Mouse (Mus musculus) urinary bladder, adult 2 months (tissue): ENCODE data around the gene Jakmip3. TPM values are rescaled to one million over a fixed set of nuclear protein-coding genes. Genes with fewer than 3 reads are reported as not detected.

ENCODE experiments used
- DNase-seq: peaks from one replicate; pipeline ENCODE4 v3.0.0; 2022; ENCODE audit warnings: low spot score
- polyA plus RNA-seq: library from polyadenylated mRNA; depleted of rRNA; stranded (reverse); fragments of >200 nt; gene quantifications from 2 replicates; pipeline ENCODE4 v1.2.3, GENCODE M21; 2012

Jakmip3 gene
- polyA plus RNA-seq, 1 experiment: 0.94 TPM

DNA sequence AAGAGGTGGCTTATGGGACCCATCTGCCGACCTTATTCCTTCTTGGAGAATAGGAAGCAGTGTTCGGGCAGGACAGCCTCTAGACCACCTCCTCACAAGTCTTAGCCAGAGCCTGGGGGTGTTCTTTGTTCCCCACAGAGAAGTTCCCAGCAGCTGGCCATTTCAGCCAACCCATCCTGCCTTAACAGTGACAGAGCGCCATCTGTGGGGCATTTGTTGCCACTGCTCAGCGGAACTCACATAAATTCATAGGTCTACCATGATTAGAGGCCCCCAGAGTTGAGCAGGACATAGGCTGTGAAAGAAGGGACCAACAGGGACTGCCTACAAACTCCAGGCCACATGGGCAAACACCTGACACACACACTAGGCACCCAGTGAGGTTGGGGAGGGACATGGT lies 122.9 kb downstream of the Jakmip3 start:
- DNase-seq: no peak

DNA sequence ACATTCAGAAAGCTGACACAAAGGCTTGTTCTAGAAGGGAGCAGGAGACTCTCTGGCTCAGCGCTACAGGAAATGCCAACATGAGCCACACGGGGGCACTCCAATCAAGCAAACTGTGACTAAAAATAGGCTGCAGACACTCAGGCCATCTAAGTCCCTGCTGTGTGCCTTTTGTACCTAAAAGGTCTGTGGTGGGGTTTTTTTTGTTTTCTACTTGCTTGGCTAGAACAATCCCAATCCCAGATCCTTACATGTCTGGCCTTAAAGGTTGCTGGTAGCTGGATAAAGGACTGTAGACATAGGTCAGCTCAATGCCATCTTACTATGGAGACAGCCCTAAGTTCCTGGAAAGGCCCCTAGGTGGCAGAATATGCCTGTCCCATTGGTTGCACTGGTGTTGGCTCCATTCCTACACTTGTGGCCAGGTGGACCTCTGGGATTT lies 127.7 kb downstream of the Jakmip3 start:
- no peak for DNase-seq

DNA sequence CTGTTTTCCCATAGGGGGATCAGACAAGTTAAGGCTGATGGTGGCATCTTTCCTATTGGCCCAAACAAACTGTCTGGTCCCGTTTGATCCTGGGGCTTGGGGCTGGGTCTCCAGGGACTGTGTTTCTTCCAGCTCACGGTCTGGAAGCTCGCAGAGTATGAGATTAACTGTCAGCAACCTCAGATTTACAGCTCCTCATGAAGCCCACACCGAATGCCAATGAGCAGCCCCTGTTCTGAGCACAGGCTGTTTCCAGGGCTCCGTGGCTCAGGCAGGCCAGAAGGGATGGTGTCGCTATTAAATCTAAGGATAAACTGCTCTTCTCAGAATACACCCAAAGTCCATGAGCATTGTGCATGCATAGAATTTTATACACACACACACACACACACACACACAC lies 133.7 kb downstream of the Jakmip3 start:
- no peak for DNase-seq

GRCm38 (mm10) chr7:139075054-139075794 lies 134.7 kb downstream of the Jakmip3 start:
- no peak for DNase-seq

GRCm38 (mm10) chr7:139077283-139077682 lies 136.8 kb downstream of the Jakmip3 start:
- no peak for DNase-seq

DNA sequence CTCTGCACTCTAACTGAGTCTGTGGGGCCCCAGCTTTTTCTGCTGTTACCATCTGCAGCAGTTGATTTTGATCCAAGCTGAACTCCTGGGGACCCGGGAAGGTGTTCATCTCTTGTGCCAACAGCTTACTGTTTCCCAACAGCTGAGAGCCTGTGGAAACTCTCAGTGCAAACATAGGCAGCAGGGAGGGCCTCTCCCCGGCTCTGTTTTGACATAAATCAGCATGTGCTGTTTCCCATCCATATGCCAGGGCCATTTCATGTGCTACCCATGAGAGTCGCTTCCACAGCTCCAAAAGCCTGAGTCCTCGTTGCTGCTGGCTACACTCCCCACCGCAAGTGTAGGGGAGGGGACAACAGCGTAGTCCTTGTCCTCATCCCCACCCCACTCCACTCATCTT lies 137.7 kb downstream of the Jakmip3 start:
- DNase-seq: no peak

DNA sequence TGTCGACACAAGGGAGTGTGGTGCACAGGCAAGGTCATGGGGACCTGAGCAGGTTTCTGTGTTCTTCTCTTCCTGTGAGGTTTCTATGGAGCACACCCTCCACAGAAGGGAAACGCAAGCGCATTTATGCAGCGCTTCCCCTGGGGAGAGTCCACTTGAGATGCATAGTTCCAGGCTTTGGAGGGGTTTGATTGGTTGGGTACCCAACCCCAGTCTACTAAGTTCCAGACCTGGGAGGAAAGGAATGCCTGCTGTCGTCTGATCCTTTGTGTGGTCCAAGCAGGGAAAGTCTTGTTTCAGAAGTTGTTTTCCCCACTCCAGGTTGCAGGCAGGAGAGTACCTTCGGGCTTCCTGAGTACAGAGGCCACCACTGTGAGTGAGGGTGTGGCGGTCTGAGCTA lies 138.6 kb downstream of the Jakmip3 start:
- DNase-seq: no peak

DNA sequence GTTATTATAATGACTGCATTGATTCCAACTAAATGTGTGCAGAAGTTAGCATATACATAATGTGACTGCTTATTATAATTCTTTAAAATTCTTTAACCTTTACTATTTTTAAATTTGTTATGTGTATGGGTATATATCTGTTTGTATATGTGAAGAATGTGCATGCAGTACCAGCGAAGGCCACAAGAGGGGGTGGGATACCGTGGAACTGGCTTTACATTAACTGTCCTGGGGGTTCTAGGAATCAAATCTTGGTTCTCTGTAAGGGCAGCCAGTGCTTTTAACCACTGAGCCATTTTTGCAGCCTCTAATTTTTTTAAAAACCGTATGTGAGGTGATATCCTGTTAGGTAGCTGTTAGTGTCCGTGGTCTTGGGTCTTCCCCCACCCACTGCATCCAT lies 140.2 kb downstream of the Jakmip3 start:
- no peak for DNase-seq

- no peak for DNase-seq
Observed at GRCm38 (mm10) chr7:139081158-139081557, 140.6 kb downstream of the Jakmip3 start.

DNA sequence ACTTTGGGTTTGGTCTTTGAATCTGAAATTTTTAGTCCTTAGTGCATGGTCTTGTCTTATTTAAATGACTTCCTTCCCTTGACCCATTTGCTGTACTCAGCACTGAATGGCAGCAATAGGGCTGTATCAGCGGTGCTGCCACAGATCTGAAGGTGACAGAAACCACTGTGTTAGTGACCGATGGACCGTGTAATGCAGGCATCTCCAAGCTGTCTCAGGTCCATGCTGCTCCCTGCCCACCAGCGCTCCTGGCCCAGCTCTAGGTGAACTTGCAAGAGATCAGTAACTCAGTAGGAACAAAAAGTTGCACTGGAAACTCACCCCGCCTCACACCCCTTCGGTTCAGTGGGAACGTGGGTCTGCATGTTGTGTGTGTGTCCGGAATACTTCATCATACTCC lies 141.8 kb downstream of the Jakmip3 start:
- DNase-seq: no peak

DNA sequence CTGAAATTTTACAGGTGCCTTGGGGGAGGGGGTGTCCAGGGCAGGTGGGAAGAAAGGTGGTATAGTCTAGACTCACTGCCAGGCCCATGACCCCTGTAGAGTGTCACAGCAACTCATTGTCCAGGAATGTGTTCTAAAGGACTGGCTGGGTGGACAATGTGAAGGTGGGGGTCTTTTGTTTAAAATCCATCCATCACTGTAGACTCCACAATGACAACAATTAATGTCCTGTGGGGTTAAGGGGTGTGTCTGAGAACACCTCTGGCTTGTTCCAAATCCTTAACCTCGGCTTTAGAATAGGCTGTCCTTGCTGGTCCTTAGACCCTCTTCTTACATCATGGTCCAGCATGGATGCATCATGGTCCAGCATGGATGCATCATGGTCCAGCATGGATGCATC lies 143.8 kb downstream of the Jakmip3 start:
- no peak for DNase-seq

- DNase-seq: no peak
Observed at GRCm38 (mm10) chr7:139085629-139086194, 145.2 kb downstream of the Jakmip3 start, which contains the start of gene Dpysl4. Dpysl4 (plus strand) TSS chr7:139086001.

DNA sequence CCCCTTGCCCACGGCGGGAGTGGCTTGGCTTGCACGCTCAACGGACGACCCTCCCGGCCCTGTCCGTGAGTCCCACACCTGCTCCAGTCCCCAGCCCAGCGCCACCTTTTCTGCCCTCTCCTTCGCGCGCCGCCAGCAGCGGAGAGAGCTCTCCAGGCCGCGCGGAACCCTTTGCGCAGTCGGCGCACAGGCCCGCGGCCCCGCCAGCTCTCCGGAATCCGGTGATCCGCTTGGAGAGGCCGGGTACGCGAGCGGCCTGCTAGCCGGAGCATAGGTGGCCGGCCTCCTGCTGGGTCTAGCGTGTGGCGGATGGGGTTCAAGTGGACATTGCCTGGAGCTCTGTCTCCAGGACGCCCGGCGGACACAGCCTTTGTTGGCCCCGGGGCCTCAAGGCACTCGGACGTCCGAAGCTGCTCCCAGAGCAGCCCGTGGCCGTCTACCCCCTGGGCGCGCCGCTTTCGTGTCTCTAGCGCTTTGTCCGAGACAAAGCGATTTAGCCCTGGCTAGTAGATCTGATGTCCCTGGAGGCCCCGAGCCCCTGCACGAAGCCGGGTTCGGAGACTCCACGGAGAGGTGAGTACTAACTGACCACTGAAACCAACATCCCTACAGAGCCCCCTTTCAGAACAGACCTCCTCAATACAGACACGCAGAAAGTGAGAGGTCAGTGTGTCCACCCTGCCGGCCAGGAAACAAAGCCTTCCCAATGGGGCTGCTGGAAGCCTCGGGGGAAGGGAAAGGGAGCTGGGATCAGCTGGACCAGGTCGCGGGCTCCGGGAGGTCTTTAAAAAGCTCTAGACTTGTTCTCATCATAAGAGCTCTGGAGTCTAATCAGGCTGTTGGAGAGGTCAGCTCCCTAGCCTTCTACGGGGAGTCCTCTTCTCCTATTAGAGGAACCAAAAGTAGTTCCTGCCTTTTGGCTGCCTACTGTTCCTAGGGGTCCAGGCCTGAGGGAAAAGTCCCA lies 145.9 kb downstream of the Jakmip3 start:
- no peak for DNase-seq

DNA sequence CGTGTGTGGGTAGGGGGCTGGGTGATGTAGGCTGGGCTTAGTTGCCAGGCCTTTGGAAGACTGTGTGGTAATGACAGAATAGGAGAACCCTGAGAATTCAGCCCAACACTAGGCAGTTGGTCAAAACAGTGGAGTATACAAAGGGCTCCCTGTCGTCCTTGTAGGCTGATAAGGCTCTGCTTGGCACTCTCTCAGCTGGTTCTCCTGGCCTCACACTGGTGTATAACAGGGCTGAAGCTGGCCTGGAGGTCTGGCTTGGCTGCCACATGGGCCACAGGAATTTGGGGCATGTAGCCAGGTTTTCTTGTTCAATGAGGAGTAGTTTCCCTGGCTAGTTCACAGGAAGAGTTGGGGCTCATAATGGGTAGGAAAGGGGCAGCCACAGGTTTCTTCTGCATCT lies 147.3 kb downstream of the Jakmip3 start:
- DNase-seq: no peak

DNA sequence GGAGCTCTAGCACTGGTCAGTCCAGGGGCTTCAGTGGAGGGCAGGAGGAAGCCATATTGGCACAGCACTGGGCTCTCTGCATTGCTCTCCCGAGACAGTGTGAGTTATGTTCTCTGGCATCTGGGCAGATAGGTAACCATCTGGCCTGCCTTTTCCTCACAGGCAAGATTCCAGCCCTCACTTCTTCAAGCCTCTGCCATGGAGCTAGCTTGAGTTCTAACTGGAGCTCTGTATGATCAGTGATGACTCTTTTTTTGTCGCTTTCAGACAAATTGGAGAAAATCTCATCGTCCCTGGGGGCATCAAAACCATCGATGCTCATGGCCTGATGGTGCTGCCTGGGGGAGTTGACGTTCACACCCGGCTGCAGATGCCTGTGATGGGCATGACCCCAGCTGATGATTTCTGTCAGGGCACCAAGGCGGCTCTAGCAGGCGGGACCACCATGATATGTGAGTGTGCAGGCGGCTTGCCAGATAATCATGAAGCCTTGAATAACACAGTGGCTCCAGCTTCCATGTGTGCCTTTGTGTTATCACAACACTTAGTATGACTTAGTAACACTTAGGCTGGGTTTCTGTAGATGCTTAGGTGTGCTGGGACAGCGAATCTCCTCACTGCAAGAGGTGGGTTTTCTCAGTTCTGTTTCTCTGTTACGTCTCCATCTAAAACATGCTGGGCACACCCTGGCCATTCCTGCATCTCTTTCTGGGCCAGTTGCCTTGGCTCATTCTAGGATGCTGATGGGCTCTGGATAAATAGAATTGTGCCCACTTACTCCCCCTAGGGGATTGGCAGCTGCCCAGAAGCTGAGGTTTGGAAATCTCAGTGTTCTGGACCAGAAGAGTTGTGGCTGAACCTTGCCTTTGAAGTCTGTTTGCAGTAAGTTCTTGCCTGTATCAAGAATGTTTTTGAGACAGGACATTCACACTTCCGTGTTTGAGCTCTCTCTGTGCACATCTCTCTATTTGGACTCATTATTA lies 149.7 kb downstream of the Jakmip3 start:
- no peak for DNase-seq

DNA sequence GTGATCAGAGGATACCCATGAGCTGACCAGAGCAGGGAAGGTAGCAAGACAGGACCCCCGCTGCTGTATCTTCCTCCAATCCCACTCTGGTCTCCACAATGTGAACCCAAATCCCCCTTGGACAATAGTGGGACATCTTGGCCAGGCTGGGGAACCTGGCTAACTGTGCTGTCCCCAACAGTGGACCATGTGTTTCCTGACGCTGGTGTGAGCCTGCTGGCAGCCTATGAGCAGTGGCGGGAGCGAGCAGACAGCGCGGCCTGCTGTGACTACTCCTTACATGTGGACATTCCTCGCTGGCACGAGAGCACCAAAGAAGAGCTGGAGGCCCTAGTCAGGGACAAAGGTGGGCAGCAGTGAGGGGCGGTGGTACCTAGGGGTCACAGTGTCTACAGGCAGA lies 151.2 kb downstream of the Jakmip3 start:
- no peak for DNase-seq

GRCm38 (mm10) chr7:139092676-139093075 lies 152.1 kb downstream of the Jakmip3 start:
- DNase-seq: no peak

- DNase-seq: no peak
Observed at GRCm38 (mm10) chr7:139093124-139093523, 152.6 kb downstream of the Jakmip3 start.

GRCm38 (mm10) chr7:139093781-139094180 lies 153.3 kb downstream of the Jakmip3 start:
- DNase-seq: no peak

- DNase-seq: no peak
Observed at GRCm38 (mm10) chr7:139094761-139095160, 154.2 kb downstream of the Jakmip3 start.

GRCm38 (mm10) chr7:139095282-139095681 lies 154.8 kb downstream of the Jakmip3 start:
- no peak for DNase-seq
